Mouse (Mus musculus): Measurements from ENCODE around the gene Ifrd2.
A peak's percentile ranks its signal among the peaks of the same experiment; 100 is the strongest.

Gene Ifrd2

DNA sequence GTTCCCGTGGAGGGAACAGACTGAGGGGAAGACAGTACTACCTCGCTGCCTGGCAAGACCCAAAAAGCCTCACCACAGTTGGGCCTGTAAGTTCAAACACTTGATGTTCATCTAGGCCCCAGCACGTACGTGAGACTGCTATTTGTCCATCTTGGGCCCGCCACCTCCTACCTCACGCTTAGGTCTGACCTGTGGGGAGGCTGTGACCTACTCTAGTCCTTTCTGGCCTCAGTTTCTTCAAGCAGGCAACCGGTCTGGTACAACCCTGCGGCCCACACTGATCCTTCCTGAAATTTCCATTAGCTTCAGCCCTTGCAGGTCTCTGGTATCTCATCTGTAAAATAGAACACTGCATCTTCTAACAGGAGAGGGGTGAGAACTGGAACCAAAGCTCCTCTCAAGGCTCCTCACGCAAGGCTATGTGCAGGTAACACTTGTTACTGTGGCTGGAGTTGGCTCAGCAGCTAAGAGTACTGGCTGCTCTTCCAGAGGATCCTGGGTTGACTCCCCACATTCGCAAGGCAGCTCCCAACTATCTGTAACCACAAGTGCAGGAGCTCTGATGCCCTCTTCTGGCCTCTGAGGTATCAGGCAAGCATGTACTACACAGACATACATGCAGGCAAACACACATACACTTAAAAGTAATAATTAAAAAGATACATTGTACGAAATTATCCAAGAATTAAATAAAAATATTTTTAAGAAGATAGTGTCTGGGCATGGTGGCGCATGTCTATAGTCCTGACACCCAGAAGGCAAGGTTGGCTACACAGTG, 38.1 kb downstream of the Ifrd2 start:
- DNase-seq = no peak

DNA sequence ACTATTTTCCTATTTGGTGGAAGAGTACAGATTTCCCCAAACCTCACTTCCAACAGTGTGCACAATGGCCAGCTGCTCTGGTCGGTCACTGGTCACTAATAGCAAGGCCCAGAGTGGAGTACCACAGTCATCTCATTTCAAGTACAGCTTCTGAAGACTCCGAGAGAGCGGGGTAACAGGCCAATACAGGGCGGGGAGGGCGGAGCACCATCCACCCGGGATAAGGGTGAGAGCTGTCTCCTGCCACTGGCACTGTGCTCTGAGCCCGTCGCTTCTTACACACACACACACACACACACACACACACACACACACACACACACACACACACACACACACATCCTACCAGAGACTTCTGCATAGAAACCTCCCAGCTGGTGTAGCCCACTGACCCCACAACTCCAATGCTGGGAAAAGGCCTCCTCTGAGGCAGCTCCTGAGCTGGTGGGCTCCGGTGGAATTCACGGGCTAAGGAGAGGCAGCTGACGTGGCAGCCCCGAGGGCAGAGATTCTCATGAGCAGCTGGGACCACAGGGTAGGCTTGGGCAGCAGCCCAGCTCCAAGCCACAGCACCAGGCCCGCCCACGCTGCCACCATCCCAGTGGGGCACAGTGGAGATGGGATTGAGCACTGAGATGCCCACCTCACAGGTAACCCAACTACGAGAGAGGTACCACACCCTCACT, 38.9 kb downstream of the Ifrd2 start:
- DNase-seq = peak; percentile 51

- DNase-seq = peak; percentile 88
These were observed 39.4 kb downstream of the Ifrd2 start for GRCm38 (mm10) chr9:107626844-107627277.

GRCm38 (mm10) chr9:107627387-107628255, 40.2 kb downstream of the Ifrd2 start:
- DNase-seq = no peak

- DNase-seq = peak; percentile 39
These were observed 41.4 kb downstream of the Ifrd2 start for GRCm38 (mm10) chr9:107628721-107629410.

DNA sequence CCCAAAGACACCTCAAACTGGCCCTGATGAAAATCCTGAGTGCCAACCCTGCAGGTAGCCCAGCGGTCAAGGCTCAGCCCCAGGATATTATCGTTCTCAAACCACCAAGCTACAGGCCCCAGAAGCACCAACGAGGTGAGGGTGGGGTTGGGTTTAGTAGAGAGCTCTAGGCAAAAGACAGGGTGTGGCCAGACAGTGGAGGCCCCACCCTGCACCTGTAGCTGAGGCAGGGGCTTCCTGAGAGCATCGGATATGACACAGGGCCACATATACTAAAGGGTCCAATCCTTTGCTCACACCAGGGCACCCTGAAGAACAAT, 41.9 kb downstream of the Ifrd2 start:
- DNase-seq = peak; percentile 50

DNA sequence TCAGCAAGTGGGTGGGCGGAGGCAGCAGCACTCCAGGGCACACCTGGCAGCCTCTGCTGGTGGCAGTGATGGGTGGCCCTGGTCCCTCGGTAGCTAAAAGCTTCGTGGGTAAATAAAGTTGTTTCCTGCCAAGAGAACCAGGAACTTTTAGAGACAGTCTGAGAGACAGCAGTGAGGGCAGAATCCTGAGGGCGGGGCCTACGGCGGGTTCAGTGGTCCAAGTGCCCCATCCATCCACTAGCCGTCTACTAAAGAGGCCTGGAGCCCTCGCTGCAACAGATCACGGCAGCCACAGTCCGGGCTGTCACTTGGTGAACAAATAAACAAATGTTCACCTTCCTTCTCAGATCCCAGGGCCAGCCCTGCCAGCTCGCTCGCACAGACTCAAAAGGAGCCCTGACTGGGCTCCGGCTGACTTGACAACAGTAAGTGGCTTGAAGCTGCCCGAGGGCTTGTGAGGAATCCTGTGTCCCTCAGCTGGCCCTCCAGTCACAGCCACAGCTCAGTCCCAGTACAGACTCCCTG, 42.5 kb downstream of the Ifrd2 start:
- DNase-seq = no peak

DNA sequence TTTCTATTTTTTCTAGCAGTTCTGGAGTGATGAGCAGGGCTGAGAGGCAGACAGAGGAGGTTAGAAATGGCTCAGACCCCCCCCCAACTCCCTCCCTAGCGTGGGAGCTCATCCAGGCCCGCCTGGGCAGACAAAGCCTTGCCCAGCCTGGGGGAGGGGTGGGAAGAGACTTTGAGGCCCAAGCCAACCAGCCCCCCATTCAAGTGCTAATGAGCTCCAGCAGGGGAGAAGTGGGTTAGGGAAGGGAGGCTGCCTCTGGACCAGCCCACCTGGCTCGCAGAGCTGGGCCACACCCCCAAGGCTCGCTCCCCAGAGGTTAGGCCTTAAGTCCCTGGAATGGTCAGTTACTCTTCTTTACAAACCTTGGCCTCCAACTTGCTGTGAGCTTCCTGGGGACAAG, 43.1 kb downstream of the Ifrd2 start:
- no peak for DNase-seq

DNA sequence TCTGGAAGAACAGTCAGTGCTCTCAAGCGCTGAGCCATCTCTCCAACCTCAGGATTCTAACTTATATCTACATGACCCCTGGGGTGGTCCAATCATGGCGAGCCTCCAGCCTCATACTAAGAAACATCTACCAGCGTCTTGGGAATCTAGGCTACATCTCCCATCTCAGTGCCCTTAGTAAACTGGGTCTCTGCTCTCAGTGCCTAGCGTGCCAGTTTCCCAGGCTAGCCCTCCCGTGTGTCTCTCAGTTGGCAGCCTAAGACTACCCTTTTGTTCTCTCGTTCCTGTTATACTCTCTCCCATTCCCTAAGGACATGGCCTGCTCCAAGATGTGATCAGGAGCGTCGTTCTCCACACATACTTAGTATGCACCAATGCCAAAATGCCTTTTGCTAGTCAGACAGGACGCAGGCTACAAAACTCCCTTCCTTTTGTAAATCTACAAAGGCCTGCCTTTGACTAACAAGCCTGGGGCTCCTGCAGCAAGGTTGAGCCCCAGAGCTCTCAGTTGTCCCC, 43.9 kb downstream of the Ifrd2 start:
- DNase-seq = no peak

DNA sequence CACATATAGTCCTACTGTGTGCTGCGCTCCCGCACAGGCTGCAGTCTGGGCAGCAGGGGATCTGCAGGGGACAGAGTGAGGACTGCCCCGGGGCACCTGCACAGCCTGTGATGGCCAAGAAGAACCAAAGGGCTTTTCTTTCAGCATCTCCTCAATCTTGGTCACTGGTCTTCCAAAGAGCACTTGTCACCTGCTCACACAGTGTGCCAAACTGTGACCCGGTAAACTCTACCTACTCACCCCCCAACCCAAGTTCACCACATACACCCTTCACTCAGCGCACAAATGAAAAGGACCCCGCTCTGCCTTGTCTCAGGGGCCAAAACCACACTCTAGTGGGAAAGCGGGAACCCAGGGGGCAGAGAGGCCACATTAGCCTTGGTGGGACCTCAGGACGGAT, 44.4 kb downstream of the Ifrd2 start:
- DNase-seq = no peak

DNA sequence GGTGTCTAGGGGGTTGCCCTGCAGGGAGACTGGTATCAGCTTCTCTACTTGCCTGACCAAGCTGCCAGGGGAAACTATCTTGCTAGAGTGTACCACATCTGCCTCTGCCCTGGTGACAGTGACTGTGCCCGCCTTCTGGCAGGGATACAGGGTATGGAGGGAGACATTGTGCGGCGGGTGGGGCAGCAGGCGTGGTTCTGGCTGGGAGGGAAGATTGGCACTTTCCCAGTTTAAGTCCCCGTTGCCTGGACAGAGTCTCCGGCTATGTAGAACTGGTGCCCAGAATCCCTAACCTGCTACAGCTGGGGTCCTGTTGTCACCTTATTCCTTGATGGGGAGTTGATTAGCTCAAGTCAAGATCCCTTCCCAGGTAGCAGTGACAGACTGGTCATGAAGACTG, 45.0 kb downstream of the Ifrd2 start:
- peak; percentile 74 for DNase-seq

DNA sequence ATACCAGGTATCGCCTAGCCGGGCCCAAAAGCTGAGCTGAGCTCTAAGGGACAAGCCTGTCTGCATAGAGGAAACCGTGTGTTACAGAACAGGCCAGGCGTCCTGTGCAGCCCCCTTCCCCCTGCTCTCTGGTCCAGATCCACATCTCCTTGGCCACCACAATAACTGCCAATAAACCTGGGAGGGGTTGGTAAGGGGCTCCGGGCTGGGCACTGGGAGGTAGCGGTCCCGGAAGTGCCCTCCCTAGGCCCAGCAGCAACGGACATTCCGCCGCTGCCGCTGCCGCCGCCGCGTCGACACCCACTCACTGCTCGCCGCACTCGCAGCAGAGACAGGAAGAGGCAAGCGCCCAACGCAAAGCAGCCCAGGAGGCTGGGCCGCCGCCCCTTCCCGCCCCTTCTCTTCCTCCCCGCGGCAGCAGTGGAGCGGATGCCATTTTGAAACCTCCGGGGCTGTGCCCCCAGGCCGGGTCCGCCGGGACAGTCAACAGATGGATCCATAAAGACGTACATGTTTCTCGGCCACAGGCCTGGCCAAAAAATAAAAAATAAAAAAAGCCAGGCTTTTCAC, 45.7 kb downstream of the Ifrd2 start:
- DNase-seq = peak; percentile 87

- peak; percentile 32 for DNase-seq
These were observed 46.4 kb downstream of the Ifrd2 start for GRCm38 (mm10) chr9:107633661-107634405.

DNA sequence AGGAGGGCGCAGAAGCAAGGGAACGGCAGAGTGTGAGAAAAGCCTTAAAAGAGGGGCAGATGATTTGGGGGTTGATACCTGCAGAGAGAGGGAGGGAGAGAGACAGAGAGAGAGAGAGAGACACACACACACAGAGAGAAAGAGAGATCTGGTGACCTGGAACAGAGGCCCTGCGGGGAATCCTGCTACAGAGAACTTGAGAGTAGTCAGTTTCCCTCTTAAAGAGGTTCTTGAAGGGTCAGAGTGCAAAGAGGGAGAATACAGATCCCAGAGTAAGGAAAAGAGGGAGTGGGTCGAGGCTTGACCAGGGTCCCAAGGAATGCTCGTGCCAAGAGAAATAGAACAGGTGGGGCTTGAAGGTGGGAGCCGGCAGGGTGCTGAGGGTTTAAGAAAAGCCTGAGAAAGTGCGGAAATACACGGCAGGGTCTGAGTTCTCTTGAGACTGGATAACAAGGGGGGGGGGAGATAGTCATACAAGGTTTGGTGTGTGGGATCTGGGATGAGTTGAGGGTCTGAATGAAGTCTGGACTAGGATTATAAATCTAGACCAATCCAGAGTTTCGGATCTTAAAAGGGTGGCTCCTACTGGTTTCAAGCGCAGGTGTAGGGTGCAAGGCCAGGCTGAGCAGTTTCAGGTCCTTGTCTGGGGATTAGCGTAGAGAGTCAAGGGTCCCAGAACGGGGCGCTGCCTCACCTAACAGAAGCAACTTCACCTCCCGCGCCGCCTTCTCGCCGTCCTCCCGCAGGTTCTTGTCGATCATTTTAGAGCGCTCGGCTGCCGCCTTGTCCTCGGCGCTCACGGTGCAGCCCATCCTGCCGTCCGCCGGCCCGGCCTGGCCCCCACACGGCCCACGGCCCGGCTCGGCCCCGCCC, 47.2 kb downstream of the Ifrd2 start:
- no peak for DNase-seq

DNA sequence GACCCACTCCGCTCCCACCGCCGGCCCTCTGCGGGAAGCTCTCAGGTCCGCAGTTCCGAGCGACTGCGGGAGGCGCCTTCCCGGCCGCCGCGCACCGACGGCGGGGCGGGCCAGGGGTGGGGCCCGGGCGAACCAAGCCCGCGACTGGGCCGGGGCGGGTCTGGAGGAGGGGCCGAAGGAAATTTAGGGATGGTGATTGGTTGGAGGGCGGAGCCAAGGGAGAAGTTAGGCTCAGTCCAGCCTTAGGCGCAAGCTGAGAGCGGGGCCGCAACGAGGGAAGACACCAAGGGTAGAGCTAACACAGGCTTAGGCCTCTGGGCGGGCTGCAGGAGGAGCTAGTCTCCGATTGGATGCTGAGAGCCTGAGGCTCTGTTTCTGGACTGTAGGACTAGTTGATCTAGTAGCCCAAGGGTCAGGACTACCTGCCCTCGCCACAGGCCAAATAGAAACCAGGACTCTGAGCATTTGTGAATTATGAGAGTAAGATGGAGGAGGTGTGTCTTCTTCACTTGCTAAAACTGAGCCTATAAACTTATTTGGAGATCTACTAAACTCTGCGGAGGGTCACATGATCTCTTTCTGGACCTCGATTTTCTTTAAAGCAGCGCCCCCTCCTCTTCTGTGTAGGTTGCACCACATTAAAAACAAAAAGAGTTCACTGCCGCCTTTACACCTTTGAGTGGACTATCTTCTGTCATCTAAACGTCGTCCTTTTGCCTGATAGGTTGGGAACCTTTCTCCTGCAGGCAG, 48.0 kb downstream of the Ifrd2 start, which contains the start of gene Gnai2:
Gnai2 (minus strand) TSS at position 89 of the 750 bp plus-strand sequence.
- peak; percentile 98 for DNase-seq

DNA sequence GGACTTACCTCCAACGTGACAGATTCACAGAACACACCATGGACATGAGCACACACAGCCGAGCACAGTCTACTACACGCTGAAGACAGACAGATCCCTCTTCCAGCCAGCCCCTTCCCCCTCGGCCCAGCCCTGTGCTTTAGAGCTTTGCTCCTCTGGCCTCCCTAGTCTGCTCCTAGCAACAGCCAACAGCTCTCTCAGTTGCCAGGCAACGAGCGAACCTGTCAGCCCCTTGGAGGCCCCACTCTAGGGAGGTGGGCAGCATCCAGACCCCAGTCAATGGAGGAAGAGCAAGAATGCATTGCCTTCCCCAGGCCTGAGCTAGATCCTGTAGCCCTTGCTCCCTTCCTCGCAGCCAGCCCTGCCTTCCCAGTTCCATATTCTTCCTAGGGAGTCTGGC, 49.6 kb downstream of the Ifrd2 start:
- no peak for DNase-seq

- DNase-seq = peak; percentile 36
These were observed 52.9 kb downstream of the Ifrd2 start for GRCm38 (mm10) chr9:107640257-107640772.

DNA sequence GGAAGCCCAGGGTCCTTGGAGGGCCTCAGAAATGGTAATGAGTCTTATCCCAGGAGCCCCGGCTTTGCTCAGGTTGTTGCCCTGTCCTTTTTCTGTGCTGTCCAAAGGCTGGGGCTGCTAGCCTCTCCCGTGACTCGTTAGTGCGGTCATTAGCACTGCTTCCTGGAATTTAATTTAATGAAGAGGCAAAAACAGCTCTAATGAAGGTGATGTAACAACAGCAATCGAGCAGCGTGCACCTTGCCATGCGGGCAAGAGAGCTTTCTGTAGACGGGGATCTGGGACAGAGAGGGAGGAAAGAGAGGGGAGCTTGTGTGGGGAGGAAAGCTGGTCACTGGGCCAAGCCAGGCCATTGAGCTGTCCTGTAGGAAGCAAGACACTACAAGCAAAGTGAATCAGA, 54.2 kb downstream of the Ifrd2 start:
- DNase-seq = no peak
